Mouse (Mus musculus): ENCODE measurements around the gene Them5.

Gene Them5

GRCm38 (mm10) chr3:94371637-94372036 is 29.7 kb downstream of the Them5 start:
- DNase-seq (ENCODE audit: low read depth in 1 of 2, low spot score in 2 of 2): no peak

- DNase-seq (ENCODE audit: low read depth in 1 of 2, low spot score in 2 of 2): no peak
Observed at GRCm38 (mm10) chr3:94372038-94372437, 30.1 kb downstream of the Them5 start.

DNA sequence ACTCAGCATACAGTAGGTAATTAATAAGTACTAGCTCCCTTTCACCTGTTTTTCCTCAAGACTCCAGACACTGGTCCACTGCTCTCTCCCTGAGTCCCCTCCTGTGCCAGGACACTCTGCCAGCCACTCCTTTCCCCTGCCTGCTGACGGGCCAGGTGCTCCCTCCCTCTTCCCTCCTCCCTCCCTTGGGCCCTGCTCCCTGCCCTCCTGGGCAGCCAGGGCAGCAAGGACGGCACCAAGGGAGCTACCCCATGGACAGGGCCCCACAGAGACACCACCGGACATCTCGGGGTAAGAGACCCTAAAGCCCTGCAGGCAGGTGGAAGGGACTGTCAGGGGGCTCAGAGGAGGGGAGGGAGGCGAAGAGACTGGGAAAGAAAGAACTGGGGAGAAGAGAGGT is 30.7 kb downstream of the Them5 start, which contains the start of gene Rorc:
Gene Rorc, plus strand, starts transcription at position 154 of the 400 bp plus-strand sequence.
- DNase-seq (ENCODE audit: low read depth in 1 of 2, low spot score in 2 of 2): no peak

GRCm38 (mm10) chr3:94373090-94373489 is 31.2 kb downstream of the Them5 start:
- no peak for DNase-seq (ENCODE audit: low read depth in 1 of 2, low spot score in 2 of 2)

- DNase-seq (ENCODE audit: low read depth in 1 of 2, low spot score in 2 of 2): no peak
Observed at GRCm38 (mm10) chr3:94373597-94374011, 31.7 kb downstream of the Them5 start.

GRCm38 (mm10) chr3:94374636-94375035 is 32.7 kb downstream of the Them5 start:
- DNase-seq (ENCODE audit: low read depth in 1 of 2, low spot score in 2 of 2): no peak

- no peak for DNase-seq (ENCODE audit: low read depth in 1 of 2, low spot score in 2 of 2)
Observed at GRCm38 (mm10) chr3:94375146-94375545, 33.2 kb downstream of the Them5 start.

GRCm38 (mm10) chr3:94375861-94376260 is 34.0 kb downstream of the Them5 start:
- no peak for DNase-seq (ENCODE audit: low read depth in 1 of 2, low spot score in 2 of 2)

DNA sequence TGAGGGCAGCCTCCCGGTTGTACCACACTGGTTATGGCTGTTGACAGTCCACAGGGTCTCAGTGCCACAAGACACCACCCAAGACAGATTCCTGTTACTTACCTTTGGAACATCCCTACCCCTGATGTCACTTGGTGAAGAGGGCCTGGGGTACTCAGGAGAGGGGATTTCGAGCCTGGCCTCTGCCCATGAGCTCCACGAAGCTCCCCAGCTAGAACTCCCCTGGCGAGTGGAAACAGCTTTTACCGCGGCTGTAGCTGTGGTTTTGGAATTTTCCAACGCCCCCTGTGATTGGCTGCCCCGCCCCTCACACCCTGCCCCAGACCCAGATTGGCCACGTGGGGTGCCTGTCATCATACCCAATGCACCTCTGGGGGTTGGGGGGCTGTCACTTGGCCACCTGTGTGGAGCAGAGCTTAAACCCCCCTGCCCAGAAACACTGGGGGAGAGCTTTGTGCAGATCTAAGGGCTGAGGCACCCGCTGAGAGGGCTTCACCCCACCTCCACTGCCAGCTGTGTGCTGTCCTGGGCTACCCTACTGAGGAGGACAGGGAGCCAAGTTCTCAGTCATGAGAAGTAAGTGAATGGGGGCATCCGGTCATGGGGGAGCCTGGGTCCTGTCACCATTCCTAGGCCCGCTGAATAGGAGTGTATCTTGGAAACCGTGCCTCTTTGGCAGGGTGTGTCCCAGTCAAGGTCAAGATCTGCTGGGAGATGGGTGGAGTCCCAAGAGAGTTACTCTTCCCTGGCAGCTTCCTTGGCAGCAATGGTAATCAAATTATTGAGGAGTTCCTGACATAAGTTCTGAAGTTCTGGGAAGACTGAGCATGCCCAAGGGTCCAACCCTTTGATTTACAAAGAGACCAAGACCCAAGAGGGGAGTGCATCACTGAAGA is 35.4 kb downstream of the Them5 start:
- no peak for DNase-seq (ENCODE audit: low read depth in 1 of 2, low spot score in 2 of 2)

DNA sequence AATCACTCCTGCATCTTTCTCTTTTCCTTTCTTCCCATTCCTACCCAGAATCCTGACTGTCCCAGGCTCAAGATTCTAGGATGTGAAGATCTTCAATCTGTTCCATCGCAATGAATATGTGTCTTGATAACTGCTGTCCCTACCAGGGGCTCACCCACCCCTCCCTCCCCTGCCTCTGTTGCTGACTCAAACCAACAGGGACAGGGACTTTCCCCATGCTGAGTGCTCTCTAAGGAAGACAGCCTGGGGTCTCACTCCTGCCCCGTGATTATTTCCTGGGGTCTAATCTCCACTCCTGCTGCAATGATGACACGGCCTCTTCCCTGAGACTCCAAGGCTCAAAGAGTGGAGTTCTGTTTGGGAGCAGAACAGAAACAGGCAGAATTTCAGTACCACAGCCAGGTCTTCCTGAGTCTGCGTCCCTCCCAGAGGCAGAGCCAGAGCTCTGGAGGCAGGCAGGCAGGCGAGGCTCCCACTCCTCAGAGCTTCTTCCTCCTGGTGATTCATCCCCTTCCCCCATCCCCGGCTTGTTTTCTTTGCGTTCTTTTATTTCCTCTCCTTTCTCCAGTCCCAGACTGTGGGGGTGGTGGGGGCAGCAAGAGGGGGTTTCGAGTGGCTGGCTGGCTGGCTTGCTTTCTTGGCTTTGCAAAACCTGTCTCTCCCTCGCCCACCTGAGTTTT is 38.1 kb downstream of the Them5 start:
- DNase-seq (ENCODE audit: low read depth in 1 of 2, low spot score in 2 of 2): no peak

DNA sequence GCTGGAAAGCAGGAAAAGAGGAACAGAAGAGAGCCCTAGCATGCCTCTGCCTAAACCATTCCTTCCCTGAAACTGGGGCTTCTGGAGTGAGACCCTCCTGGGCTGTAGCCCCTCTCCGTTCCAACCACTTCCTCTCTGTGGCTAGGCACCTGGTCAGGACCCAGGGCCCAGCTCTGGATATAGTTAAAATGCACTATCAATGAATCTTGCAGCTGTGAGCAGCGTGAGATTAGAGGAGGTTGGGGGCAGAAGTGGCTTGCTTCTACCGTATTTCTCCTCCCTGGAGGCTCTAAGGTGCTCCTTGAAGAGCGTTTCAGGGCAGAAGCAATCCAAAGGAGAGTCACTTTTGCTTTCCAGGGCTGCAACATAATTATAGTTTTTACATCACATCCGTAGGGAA is 40.4 kb downstream of the Them5 start:
- no peak for DNase-seq (ENCODE audit: low read depth in 1 of 2, low spot score in 2 of 2)

DNA sequence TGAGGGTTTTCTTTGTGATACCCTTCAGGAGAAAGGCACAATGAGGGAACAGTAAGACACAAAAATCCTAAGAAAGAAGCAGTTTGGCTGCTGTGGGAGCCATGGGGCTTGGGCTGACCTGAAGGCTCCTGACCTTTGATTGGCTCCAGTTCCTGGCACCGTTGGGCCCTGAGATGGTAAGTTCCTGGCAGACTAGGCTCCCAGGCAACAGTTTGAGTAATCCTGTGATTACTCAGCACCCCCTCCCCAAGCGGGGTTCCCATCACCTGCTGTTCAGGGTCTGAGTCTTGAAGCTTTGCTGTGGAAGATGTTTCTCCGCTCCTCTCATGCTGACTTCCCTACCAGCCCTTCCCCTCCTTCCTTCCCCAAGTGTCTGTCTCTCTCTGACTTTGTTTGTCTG is 41.6 kb downstream of the Them5 start:
- no peak for DNase-seq (ENCODE audit: low read depth in 1 of 2, low spot score in 2 of 2)

- DNase-seq (ENCODE audit: low read depth in 1 of 2, low spot score in 2 of 2): no peak
Observed at GRCm38 (mm10) chr3:94386671-94387070, 44.8 kb downstream of the Them5 start.

DNA sequence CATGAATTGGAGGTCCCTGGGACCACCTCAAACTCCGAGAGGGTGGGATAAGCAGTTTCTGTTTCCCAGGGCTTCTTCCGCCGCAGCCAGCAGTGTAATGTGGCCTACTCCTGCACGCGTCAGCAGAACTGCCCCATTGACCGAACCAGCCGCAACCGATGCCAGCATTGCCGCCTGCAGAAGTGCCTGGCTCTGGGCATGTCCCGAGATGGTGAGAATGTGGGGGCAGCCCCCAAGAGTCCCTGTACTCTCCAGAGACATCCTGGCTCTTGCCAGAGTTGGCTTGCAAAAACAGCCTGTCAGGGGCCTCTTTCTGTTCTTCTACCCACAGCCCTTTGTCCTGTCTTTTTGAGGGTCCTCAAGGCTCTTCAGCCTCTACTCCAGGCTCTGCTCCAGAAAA is 45.5 kb downstream of the Them5 start:
- DNase-seq (ENCODE audit: low read depth in 1 of 2, low spot score in 2 of 2): no peak

DNA sequence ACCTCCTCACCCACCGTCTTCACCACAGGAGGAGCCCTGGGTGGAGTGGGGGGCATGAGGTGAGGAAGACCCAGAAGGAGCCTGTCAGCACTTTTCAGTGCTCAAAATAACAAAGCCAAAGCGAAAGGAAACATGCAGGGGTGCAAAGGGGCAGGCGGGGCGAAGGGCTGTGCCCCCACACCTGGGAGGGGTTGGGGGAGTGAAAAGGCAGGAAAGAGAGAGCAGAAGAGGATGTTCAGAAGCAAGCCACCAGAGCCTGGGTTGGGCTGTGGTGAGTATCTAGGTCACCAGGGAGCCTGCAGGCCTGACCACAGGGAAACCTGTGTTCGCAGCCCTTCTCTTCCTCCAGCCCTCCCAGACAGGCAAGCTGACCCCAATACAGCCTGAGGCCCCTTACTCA is 46.1 kb downstream of the Them5 start:
- DNase-seq (ENCODE audit: low read depth in 1 of 2, low spot score in 2 of 2): no peak

DNA sequence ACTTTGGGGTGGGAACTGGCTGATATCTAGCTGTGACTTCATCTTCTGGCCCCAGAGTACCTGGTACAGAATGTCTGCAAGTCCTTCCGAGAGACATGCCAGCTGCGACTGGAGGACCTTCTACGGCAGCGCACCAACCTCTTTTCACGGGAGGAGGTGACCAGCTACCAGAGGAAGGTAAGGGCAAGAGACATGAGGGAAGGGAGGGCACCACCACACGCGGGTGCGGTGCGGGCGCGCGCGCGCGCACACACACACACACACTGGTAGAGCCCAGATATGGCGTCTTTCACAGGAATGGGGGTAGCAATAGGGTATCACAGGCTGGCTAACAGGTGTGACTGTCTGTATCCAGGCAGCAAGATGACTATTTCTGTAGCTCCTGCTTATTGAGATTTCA is 47.5 kb downstream of the Them5 start:
- DNase-seq (ENCODE audit: low read depth in 1 of 2, low spot score in 2 of 2): no peak

DNA sequence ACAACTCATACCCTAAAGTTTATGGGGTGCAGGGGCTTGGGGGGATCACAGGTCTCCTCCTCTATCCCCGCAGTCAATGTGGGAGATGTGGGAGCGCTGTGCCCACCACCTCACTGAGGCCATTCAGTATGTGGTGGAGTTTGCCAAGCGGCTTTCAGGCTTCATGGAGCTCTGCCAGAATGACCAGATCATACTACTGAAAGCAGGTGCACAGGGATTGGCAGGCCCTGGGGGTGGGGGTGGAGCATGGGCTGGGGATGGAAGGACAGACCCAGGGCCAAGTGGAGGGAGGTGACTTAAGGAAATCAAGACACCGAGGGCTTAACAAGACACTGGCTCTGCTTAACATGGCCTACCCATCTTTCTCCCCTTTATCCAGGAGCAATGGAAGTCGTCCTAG is 49.1 kb downstream of the Them5 start:
- no peak for DNase-seq (ENCODE audit: low read depth in 1 of 2, low spot score in 2 of 2)

- DNase-seq (ENCODE audit: low read depth in 1 of 2, low spot score in 2 of 2): no peak
Observed at GRCm38 (mm10) chr3:94392128-94392527, 50.2 kb downstream of the Them5 start.

DNA sequence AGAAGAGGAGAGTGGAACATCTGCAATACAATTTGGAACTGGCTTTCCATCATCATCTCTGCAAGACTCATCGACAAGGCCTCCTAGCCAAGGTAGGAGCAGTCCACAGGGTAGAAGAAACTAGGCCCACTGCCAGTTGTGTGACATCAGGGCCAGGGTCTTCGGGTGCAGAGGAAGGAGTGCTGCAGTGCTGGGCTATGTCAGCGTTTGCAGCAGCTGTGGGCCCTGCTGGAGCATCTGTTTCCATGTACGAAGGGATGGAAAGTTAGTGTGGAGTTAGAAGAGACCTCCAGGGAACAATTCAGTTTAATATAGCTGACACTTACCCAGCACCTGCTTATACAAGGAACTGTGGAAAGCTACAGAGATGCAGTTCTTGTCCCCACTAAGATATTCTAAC is 51.1 kb downstream of the Them5 start:
- DNase-seq (ENCODE audit: low read depth in 1 of 2, low spot score in 2 of 2): no peak

- DNase-seq (ENCODE audit: low read depth in 1 of 2, low spot score in 2 of 2): no peak
Observed at GRCm38 (mm10) chr3:94396336-94396735, 54.4 kb downstream of the Them5 start.

- DNase-seq (ENCODE audit: low read depth in 1 of 2, low spot score in 2 of 2): no peak
Observed at GRCm38 (mm10) chr3:94396851-94397250, 55.0 kb downstream of the Them5 start.
